Mouse (Mus musculus) ovary, postnatal 10 days (tissue): Measurements from ENCODE around the gene Zfp36.
"Not testable (repeated sequence)": the region's sequence is repeated elsewhere in the genome, so short reads cannot be mapped to it uniquely, and the experiment has no call there.

Source experiments
- DNase-seq: peaks from one replicate; pipeline ENCODE4 v3.0.0; 2022; ENCODE audit warnings: low spot score

Zfp36 gene

GRCm38 (mm10) chr7:28380237-28381016, at the start of gene Zfp36:
Gene Zfp36, minus strand, starts transcription at chr7:28380253.
- DNase-seq = no peak

GRCm38 (mm10) chr7:28427738-28428137, 47.7 kb upstream of the Zfp36 start:
- no peak for DNase-seq

DNA sequence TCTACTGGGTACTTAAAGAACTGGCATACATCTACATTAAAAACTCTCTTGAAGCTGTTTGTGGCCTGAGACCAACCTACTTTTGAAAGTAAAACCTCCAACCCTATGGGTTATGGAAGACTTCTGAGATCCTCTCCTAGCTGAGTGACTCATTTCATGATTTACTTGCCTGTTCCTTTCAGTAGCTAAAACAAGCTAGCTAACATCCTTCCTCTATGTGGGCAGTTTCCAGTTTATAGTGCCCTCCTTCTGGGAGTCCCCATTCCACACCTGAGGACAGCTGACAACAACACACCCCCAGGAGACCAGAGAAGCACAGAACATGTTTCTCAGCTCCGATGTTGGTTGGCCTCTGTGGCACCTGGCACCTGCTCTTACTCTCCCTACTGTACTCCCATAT, 43.0 kb upstream of the Zfp36 start:
- no peak for DNase-seq

GRCm38 (mm10) chr7:28419416-28419815, 39.4 kb upstream of the Zfp36 start:
- DNase-seq = no peak

GRCm38 (mm10) chr7:28418096-28418670, 38.1 kb upstream of the Zfp36 start:
- no peak for DNase-seq

DNA sequence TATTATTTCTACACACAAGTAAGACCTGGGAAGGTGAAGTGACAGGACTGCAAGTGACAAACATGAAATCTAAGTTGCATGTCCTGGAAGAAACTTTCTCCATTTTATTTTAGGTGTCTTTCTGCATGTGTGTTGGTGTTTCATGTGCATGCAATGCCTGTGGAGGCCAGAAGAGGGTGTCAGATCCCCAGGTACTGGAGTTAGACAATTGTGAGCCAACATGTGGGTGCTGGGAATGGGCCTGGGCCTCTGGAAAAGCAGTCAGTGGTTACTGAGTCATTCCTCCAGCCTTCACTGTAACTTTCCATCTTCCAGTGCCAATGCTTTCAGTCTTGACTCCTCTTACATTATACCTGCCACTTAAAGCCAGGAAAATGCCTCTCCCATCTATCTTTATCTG, 37.3 kb upstream of the Zfp36 start:
- DNase-seq = no peak

GRCm38 (mm10) chr7:28412826-28413225, 32.8 kb upstream of the Zfp36 start:
- no peak for DNase-seq

GRCm38 (mm10) chr7:28410841-28411475, 30.9 kb upstream of the Zfp36 start:
- no peak for DNase-seq

- DNase-seq = no peak
These were observed 21.9 kb upstream of the Zfp36 start for GRCm38 (mm10) chr7:28401942-28402341.

DNA sequence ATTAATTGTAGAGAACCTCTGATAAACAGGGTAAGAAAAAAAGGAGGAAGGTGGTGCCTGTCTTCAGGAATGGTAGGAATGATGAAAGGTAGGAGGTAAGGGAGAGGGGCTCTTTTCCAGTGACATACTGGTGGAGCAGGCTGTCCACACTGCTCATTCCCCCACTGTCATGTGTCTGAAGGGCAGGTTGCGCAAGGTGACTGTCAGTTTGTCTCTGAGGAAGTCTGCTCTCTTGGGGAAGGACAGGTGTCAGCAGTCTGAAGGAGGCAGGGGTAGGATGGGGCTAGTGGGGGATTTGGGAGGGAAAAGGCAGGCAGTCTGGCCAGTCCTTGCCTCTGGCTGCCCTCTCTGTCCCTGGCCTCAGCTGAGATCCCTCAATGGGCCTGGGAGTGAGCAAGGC, 21.0 kb upstream of the Zfp36 start:
- DNase-seq = no peak

- no peak for DNase-seq
These were observed 18.8 kb upstream of the Zfp36 start for GRCm38 (mm10) chr7:28398696-28399340.

- no peak for DNase-seq
These were observed 17.9 kb upstream of the Zfp36 start for GRCm38 (mm10) chr7:28398000-28398399.

DNA sequence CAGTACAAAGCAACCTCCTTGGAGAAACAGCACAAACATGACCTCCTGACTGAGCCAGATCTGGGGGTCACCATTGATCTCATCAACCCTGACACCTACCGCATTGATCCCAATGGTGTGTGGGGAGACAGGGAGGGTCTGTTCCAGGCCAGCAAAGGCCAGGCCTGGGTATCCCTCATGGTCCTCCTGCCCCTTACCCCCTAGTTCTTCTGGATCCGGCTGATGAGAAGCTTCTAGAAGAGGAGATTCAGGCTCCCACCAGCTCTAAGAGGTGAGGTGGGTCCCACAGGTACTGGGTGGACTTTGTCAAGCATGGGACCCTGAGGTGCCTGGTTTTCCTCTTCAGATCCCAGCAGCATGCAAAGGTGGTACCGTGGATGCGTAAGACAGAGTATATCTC, 15.4 kb upstream of the Zfp36 start:
- DNase-seq = no peak

DNA sequence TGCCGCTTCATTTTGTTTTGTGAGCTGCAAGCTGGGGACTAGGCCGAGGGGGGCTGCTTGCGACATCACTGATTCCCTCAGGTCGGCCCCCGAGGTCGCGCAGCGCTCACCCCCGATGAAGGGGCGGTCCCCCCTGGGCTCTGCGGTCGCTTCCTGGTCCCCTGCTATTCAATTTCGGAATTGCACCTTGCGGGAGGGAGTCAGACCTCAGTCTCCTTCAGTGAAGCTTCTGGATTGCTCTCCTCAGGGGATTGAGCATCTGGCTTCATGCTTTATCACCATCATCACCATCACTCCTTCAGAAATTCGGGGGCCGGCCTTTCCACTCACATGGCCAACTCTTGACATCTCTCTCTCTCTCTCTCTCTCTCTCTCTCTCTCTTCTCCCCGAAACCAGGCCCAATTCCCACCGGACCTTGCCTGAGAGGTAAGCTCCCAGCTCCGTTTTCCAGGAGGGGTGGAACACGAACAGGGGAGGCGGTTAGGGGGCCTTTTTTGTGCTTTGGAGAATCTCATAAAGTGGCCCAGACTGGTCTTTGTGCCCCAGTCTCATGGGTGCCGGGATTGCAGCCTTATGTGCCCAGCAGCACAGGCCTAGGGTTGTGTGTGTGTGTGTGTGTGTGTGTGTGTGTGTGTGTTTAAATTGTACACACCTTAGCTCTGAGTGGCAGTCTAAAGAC, 13.4 kb upstream of the Zfp36 start:
- no peak for DNase-seq

- peak; percentile 74 for DNase-seq
These were observed 12.6 kb upstream of the Zfp36 start, which contains the start of the genes Med29 and Paf1 for GRCm38 (mm10) chr7:28392429-28393271. Gene Med29, minus strand, starts transcription at chr7:28392708. Gene Paf1, plus strand, starts transcription at chr7:28392951.

DNA sequence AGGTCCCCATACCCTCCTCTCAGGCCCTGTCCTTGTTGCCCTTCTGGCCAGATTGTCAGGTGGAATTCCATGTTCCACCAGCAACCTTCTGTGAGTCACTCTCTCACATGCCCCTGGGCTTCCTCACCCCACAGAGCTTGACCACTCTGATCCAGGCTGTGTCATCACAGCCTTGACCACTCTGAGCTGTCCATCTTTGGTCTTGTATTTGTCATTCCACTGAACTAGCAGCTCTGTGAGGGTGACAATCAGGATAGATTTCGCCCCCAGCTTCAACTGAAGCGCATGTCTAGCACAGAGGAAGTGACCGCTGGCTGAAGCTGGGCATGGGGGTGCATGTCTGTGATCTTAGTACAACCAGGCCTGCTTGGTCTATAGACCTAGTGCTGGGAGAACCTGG, 10.3 kb upstream of the Zfp36 start:
- DNase-seq = no peak

GRCm38 (mm10) chr7:28387384-28387783, 7.3 kb upstream of the Zfp36 start:
- not testable (repeated sequence) for DNase-seq

DNA sequence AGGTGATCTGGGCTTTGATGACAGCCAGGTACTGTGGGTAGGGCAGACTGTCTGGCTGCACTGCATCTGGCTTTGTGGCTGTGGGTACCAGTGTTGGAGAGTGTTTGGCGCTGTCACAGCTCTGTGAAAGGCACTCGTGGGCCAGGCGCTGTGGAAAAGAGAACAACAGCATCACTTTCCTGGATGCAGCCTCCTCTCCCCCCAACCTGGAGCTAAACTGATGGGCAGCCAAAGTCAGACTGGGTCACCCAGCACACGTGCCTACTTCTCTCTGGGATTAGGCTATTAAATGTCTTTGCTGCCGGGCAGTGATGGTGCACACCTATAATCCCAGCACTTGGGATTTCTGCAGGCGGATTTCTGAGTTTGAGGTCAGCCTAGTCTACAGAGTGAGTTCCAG, 6.8 kb upstream of the Zfp36 start:
- DNase-seq = not testable (repeated sequence)

- peak; percentile 60 for DNase-seq
These were observed 6.4 kb upstream of the Zfp36 start for GRCm38 (mm10) chr7:28386462-28386861.

GRCm38 (mm10) chr7:28386007-28386406, 6.0 kb upstream of the Zfp36 start:
- no peak for DNase-seq

DNA sequence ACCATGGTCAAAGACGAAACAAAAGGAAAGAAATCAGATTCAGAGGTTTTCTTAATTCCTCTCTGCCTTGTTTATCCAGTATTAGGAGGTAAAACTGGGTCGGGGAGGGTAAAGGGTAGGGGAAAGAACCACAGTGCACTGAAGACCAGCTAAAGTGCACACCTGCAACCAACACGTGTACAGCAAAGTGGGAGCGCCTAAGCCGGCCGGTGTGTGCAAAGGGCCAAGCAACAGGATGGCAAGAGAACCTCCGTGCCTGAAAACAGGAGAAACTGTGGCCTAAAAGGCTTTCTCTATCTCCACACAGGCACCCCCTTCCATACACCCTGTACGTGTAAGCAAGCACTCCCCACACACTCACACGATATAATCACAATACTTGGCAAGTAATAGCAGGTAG, 5.1 kb upstream of the Zfp36 start:
- DNase-seq = no peak
